Mouse (Mus musculus): Measurements from ENCODE around the gene Slc46a3.

DNA sequence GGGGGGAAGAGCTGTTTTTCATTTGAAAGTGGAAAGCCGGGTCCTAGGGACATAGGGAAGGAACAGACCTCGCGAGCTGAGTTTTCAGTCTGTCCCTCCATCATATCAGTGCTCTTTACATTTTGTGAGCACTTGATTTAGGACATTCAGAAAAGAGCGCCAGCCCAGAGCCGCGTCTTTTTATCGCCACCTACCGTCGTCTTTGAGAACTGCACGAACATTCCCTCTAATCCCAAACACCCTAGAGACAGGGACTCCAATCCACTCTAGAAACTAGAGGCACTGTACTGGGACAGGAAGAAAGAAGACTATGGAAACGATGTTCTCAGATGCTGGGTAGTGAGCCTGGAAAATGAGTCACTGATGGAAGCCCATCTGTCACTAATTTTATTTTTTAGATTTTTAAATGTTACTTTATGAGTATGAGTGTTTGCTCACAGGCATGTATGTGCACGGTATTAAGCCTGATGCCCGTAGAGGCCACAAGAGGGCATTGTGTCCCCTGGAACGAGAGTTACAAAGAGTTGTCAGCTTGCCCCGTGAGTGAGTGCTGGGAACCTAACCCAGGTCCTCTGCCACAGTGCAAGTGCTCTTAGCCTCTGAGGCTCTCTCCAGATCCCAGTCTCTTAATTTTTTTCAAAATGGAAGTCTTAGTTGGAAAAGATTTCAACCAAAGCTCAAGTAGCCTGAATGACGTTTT, 46.3 kb downstream of the Slc46a3 start:
- TF ChIP-seq CTCF (IDR thresholded peaks at IDR 0.05; ENCODE audit: borderline replicate concordance, extremely low read depth, insufficient read depth, insufficient read length), result peak; percentile 93
- no peak for TF ChIP-seq POLR2A (IDR thresholded peaks at IDR 0.05; ENCODE audit: borderline replicate concordance, extremely low read depth, insufficient read depth, insufficient read length, poor library complexity, severe bottlenecking)

Data from brain, embryonic 14.5 days (tissue).